Mouse (Mus musculus) liver, adult 10 weeks (tissue): ENCODE results near the gene H2-T3. TPM values are rescaled to one million over a fixed set of nuclear protein-coding genes. Genes with fewer than 3 reads are reported as not detected.

ENCODE experiments used
- polyA plus RNA-seq: library from polyadenylated mRNA; stranded (reverse); fragments of 350-450 nt; fragmentation: Illumina TruSeq; extraction: RNeasy Lipid Tissue Mini Kit (QIAGEN cat#74804); gene quantifications from one replicate; pipeline ENCODE4 v1.2.3, GENCODE M21; 2014; ENCODE audit warnings: low read depth, low replicate concordance

Gene H2-T3
- not detected for polyA plus RNA-seq

DNA sequence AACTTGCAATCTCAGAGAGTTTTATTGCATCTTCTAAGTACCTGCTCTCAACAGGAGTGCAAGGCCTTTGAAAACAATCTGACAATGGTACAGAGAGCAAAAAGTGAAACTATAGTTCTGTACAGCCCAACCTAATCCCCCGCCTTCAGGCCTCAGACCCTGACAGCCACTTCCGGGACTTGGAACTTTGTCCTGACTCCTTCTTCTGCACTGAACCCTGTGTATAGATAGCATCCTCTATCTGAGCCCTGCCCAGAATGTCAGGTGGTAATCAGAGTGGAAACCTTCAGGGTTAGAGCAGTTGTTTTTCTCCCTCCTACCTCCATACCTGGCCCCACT, at the start of gene H2-T3:
Gene H2-T3, minus strand, starts transcription at position 119 of the 339 bp plus-strand sequence.

GRCm38 (mm10) chr17:36168039-36168652, 21.9 kb downstream of the H2-T3 start, which contains the start of gene Gm8909:
TSS of gene Gm8909 (minus strand) at chr17:36168537.

Other genes starting within 250 kb of the H2-T3 start
- gene Abcf1, start 220.5 kb downstream of the H2-T3 start, polyA plus RNA-seq = 15.0 TPM
- 1.5 TPM for gene Gnl1, start 210.4 kb downstream of the H2-T3 start, polyA plus RNA-seq
- gene Prr3, start 210.1 kb downstream of the H2-T3 start, polyA plus RNA-seq = 1.4 TPM
- gene H2-T24, start 169.7 kb downstream of the H2-T3 start, polyA plus RNA-seq = 3.9 TPM
- 29.7 TPM for gene H2-T23, start 157.4 kb downstream of the H2-T3 start, polyA plus RNA-seq
- 46.2 TPM for gene H2-T22, start 147.5 kb downstream of the H2-T3 start, polyA plus RNA-seq
- not detected for gene Gm6034, start 147.3 kb downstream of the H2-T3 start, polyA plus RNA-seq
- not detected for gene Gm11127, start 131.9 kb downstream of the H2-T3 start, polyA plus RNA-seq
- not detected for gene Gm19684, start 68.6 kb downstream of the H2-T3 start, polyA plus RNA-seq
- not detected for gene Gm7030, start 60.9 kb downstream of the H2-T3 start, polyA plus RNA-seq
- not detected for gene Gm8909, start 21.8 kb downstream of the H2-T3 start, polyA plus RNA-seq
- 2.5 TPM for gene Rpp21, start 67.8 kb upstream of the H2-T3 start, polyA plus RNA-seq
- gene Trim39, start 82.0 kb upstream of the H2-T3 start, polyA plus RNA-seq = 9.3 TPM
- gene H2-M10.2, start 96.2 kb upstream of the H2-T3 start, polyA plus RNA-seq = not detected
- not detected for gene H2-M10.1, start 135.9 kb upstream of the H2-T3 start, polyA plus RNA-seq
- not detected for gene H2-M10.3, start 178.1 kb upstream of the H2-T3 start, polyA plus RNA-seq